Mouse (Mus musculus) intestine, embryonic 14.5 days (tissue): Measurements from ENCODE around the gene Csrp2. TPM values are rescaled to one million over a fixed set of nuclear protein-coding genes. Genes with fewer than 3 reads are reported as not detected.

ENCODE experiments used
- ATAC-seq: fragments of 200-750 bp; cut with Nextera tagmentation; replicated peaks from 2 replicates; pipeline ENCODE4 v1.8.0; 2017; ENCODE audit warnings: low read depth, moderate number of reproducible peaks, moderate TSS enrichment, moderate library complexity; ENCODE audit not compliant: low FRiP score, low TSS enrichment
- DNase-seq: peaks from one replicate; pipeline ENCODE4 v3.0.0-alpha.2; 2018; ENCODE audit warnings: low spot score
- H3K27ac ChIP-seq: fragments of 300-500 bp; sonication (generic); 2 replicates; pipeline ENCODE4 v1.5.1; 2014; ENCODE audit warnings: low read depth, mild to moderate bottlenecking, control low read depth
- H3K27me3 ChIP-seq: fragments of 300-500 bp; sonication (generic); replicated peaks from 2 replicates; pipeline ENCODE4 v1.6.1; 2014; ENCODE audit warnings: low read length, control low read depth; ENCODE audit not compliant: control insufficient read depth, insufficient read depth
- H3K36me3 ChIP-seq: fragments of 300-500 bp; sonication (generic); 2 replicates; pipeline ENCODE4 v1.6.1; 2014; ENCODE audit warnings: low read length, control low read depth; ENCODE audit not compliant: control insufficient read depth, insufficient read depth
- H3K4me1 ChIP-seq: fragments of 300-500 bp; sonication (generic); replicated peaks from 2 replicates; pipeline ENCODE4 v1.6.1; 2014; ENCODE audit warnings: low read length, control low read depth, mixed read lengths; ENCODE audit not compliant: control insufficient read depth, insufficient read depth
- H3K4me2 ChIP-seq: fragments of 300-500 bp; sonication (generic); 2 replicates; pipeline ENCODE4 v1.6.1; 2014; ENCODE audit warnings: low read length
- H3K4me3 ChIP-seq: fragments of 300-500 bp; sonication (generic); 2 replicates; pipeline ENCODE4 v1.5.1; 2014; ENCODE audit warnings: low read depth, low read length, control low read depth, mixed read lengths
- H3K9ac ChIP-seq: fragments of 300-500 bp; sonication (generic); 2 replicates; pipeline ENCODE4 v1.6.1; 2014; ENCODE audit warnings: mild to moderate bottlenecking, low read length
- H3K9me3 ChIP-seq: fragments of 300-500 bp; sonication (generic); 2 replicates; pipeline ENCODE4 v1.6.1; 2016; ENCODE audit warnings: low read length, control low read depth; ENCODE audit not compliant: control insufficient read depth
- WGBS: fragments of 180-500 bp; shearing (Covaris S2); extraction: QIAGEN DNeasy Blood & Tissue Kit; methylation state at CpG from one replicate; pipeline ENCODE4 v1.1.7; 2014; 5-methylcytosine and 5-hydroxymethylcytosine counted together
- polyA plus RNA-seq: library from polyadenylated mRNA; unstranded; fragments of >200 nt; fragmentation: Nextera tagmentation; extraction: Ambion mirVana; gene quantifications from 2 replicates; pipeline ENCODE4 v1.2.1, GENCODE M21; 2014

Gene Csrp2
- polyA plus RNA-seq: 266 and 283 TPM in 2 replicates

DNA sequence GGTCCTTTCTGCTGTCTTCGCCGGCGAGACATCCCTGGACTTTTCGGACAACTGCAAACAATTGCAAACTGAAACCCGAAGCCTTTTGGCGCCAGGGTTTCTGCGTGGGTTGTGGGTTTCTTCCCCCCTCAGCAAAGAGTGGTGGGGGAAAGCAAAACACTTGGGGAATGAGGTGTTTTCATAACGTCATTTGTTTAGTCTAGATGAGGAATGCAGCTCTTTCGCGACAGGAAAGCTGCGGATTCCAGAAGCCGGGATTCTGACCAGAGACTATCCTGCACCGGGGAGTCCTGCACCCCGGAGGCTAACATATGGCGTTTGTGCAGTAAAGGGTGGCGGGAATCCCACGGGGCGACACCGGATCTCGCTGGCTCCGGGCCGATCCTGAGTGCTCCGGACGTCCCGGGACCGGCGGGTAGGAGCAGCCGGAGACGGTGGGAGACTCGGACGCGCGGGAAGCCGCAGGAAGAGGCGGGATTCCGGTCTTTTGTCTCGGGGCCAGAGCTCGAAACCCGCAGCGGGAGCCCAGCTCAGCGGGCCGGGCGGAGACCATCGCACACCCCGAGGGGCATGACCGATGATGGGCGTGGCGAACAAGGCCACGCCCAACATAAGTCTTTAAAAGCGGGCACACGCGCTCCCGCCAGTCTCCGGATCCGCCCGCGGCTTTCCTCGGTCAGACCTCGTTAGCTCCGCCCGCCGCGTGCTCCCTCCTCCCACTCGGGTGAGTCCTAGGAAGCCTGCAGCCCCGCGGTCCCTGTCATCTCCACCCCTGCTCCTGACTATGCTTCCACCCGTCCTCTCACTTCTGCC, at the start of gene Csrp2:
Gene Csrp2 (plus strand): TSS at position 259 of the 813 bp plus-strand sequence.
- peak within 1 kb of the TSS; percentile 82 for H3K4me3 ChIP-seq
- no peaks in the 10 kb centered on the region for H3K9me3 ChIP-seq
- ATAC-seq (peak; percentile 94), DNase-seq (peak; percentile 96)
- peaks cover 18% of the 10 kb centered on the region for H3K4me1 ChIP-seq
- no peaks in the 10 kb centered on the region for H3K27me3 ChIP-seq
- H3K36me3 ChIP-seq: no peaks in the 10 kb centered on the region
- peak within 1 kb of the TSS; percentile 73 for H3K4me2 ChIP-seq
- under 1% methylated on average over 61 of the region's 67 CpGs for WGBS
- H3K27ac ChIP-seq: peak within 1 kb of the TSS; percentile 94
- peak within 1 kb of the TSS; percentile 84 for H3K9ac ChIP-seq

DNA sequence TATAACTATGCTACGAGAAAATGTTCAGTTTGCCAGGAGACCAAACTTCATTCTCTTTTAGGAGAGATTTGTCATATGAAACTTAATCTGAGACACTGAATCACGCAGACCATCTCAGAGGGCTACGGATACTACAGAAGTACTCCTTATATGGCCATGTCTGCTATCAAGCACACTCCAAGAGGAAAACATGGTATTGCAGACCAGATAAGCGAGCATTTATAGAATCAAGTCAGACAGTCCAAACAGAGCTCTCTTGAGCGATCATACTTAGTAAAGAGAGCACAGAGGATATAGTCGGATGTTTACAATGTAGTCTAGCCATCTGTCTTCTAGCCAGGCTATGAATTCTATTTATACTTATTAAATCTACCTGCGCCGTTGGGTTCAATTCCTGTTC, 44.7 kb upstream of the Csrp2 start:
- Histone ChIP-seq H3K27ac (peak overlapping the region; percentile 19; the same call in 1 of the 2 replicates), H3K36me3 (no peaks in the 10 kb centered on the region), H3K27me3 (no peaks in the 10 kb centered on the region), H3K4me3 (no peak overlapping the region), H3K9ac (no peak overlapping the region), H3K9me3 (no peaks in the 10 kb centered on the region), H3K4me2 (no peak overlapping the region), H3K4me1 (peaks cover 15% of the 10 kb centered on the region)
- 46% methylated on average over 8 of the region's 8 CpGs for WGBS
- DNase-seq (no peak), ATAC-seq (no peak)

DNA sequence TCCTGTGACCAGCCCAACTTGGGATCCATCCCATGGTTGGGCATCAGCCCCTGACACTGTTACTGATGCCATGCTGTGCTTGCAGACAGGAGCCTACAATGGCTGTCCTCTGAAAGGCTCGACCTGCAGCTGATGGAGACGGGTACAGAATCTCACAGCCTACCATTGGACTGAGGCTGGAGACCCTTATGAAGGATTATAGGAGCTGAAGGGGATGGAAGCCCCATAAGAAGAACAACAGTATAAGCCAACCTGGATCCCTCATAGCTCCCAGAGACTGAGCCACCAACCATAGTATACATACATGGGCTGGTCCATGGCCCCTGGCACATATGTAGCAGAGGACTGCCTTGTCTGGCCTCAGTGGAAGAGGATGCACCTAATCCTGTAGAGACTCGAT, 42.6 kb upstream of the Csrp2 start:
- Histone ChIP-seq H3K36me3 (no peaks in the 10 kb centered on the region), H3K4me2 (no peak overlapping the region), H3K9me3 (no peaks in the 10 kb centered on the region), H3K27ac (no peak overlapping the region), H3K9ac (no peak overlapping the region), H3K4me3 (no peak overlapping the region), H3K27me3 (no peaks in the 10 kb centered on the region), H3K4me1 (peaks cover 15% of the 10 kb centered on the region)
- 95% methylated on average over 3 of the region's 3 CpGs for WGBS
- ATAC-seq (no peak), DNase-seq (no peak)

DNA sequence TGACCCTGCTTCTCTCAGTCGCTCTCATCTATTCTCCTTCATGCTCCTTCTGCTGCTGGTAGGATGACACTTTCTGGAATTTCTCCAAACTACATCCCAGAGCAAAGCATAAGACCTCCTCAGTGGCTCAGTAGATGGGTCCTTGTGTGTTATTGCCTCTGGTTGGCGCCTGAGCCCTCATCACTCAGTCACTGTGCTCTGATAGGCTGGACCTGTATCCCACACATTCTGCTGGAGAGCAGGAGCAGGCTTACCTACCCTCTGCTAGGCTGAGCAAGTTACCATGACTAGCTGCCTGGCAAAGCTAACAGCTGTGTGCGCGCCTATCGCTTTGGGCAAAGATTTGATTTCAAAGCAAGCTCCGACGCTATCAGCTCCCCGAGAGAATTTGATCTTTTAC, 41.7 kb upstream of the Csrp2 start:
- no peak for ATAC-seq
- 64% methylated on average over 8 of the region's 8 CpGs for WGBS

DNA sequence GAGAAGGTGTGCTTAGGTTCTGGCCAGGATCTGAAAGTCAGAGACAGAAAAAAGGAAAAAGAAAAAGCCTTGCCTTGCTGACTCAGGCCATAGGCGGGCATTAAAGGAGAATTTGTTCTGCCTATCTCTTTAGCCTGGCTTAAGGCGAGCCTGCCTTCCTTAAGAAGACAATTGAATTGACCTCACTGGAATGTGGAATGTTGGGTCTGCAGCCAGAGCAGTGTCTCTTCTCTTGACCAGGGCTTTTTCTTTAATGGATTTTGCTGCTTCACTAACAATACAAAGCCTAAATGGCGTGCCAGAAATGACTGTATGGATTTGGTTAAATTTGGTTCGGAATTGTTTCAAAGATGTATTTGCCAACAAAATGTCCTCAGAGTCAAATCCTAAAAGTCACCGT, 40.9 kb upstream of the Csrp2 start:
- ATAC-seq (no peak), DNase-seq (no peak)
- Histone ChIP-seq H3K4me1 (peaks cover 15% of the 10 kb centered on the region), H3K4me2 (no peak overlapping the region), H3K4me3 (no peak overlapping the region), H3K27ac (no peak overlapping the region; the same call in 1 of the 2 replicates), H3K27me3 (no peaks in the 10 kb centered on the region), H3K9ac (no peak overlapping the region), H3K36me3 (no peaks in the 10 kb centered on the region), H3K9me3 (no peaks in the 10 kb centered on the region)
- 22% methylated on average over 5 of the region's 5 CpGs for WGBS

More for the DNA sequence above, 41.7 kb upstream of the Csrp2 start:
- Histone ChIP-seq H3K9me3 (no peaks in the 10 kb centered on the region), H3K4me2 (no peak overlapping the region), H3K36me3 (no peaks in the 10 kb centered on the region), H3K4me3 (no peak overlapping the region), H3K27me3 (no peaks in the 10 kb centered on the region), H3K27ac (no peak overlapping the region), H3K9ac (no peak overlapping the region), H3K4me1 (peaks cover 15% of the 10 kb centered on the region)
- DNase-seq: no peak

DNA sequence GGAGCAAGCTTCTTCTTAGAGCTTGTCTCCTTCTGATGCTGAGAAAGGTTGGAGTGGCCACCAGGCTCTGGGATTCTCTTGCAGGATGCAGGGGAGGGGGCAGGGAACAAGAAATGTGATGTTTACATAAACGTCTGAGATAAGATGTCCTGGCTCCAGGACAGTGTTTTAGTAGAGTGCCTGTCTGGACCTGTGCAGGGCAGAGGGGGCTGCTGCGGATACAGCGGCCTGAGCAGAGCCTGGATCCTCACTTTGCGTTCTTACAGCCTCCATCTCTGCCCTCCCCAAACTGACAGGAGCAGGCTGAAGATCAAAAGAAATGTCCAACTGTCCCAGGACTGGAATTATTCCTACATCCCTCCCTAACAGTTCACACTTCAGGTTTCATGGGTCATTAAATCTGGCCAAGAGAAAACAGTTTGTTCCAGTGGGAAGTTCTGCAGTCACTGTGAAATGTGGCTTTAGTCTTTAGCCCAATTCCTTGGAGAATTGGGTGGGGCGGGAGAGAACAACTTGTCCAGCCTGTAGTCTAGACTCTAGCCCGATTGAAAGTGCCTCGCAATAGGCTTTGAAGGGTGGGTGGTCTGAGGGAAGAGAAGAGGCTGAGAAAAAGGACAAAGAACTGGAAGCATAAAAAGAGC, 40.0 kb upstream of the Csrp2 start:
- 0 out of 2 replicates have a peak, but pooled peaks have one; percentile 36 for ATAC-seq
- no peak overlapping the region for H3K4me3 ChIP-seq
- H3K36me3 ChIP-seq: no peaks in the 10 kb centered on the region
- H3K27me3 ChIP-seq: no peaks in the 10 kb centered on the region
- H3K9me3 ChIP-seq: no peaks in the 10 kb centered on the region
- no peak overlapping the region for H3K9ac ChIP-seq
- 24% methylated on average over 7 of the region's 7 CpGs for WGBS
- H3K27ac ChIP-seq: no peak overlapping the region
- no peak overlapping the region for H3K4me2 ChIP-seq
- DNase-seq: no peak
- H3K4me1 ChIP-seq: peaks cover 15% of the 10 kb centered on the region

DNA sequence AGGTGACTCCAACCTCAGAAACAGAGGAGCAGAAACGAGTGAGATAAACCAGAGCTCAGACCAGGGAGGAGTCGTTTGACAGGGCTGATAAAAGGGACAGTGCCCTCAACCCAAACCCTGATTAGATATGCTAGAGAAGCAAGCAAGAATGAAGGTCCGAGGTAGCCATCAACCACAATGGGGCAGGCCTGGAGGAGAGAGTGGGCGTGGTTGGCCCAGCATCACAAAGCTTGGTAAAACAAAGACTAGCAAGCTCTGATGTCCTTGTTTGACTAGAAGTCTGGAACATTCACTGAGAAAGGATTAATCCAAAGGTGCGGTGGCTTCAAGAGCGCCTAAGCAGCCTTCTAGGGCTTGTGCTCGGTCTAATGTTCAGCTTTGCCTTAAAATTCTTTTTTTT, 38.2 kb upstream of the Csrp2 start:
- H3K36me3 ChIP-seq: no peaks in the 10 kb centered on the region
- ATAC-seq (no peak), DNase-seq (no peak)
- H3K4me1 ChIP-seq: peaks cover 15% of the 10 kb centered on the region
- H3K27ac ChIP-seq: no peak overlapping the region
- no peaks in the 10 kb centered on the region for H3K9me3 ChIP-seq
- no peak overlapping the region for H3K4me2 ChIP-seq
- no peaks in the 10 kb centered on the region for H3K27me3 ChIP-seq
- H3K4me3 ChIP-seq: no peak overlapping the region
- H3K9ac ChIP-seq: no peak overlapping the region
- 65% methylated on average over 7 of the region's 7 CpGs for WGBS

DNA sequence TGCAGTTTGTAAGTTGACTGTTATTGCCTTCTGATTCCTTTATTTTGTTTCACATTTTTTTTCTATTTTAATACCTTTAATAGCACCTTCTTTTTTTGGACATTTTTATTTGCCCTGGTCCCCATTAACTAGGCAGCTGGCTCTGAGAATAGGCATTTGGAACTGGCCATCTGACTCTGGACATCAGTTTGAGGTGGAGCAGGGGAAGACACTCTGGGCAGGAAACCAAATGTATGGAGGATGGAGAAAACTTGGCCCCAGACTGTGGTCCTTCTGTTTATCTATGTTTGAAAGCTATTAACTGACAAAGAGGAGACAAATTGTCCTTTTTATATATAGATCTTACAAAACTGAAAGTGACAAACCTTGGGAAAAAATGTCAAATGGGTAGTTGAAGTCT, 36.9 kb upstream of the Csrp2 start:
- Histone ChIP-seq H3K9me3 (no peaks in the 10 kb centered on the region), H3K4me2 (no peak overlapping the region), H3K27ac (no peak overlapping the region), H3K36me3 (no peaks in the 10 kb centered on the region), H3K4me1 (peaks cover 15% of the 10 kb centered on the region), H3K4me3 (no peak overlapping the region), H3K27me3 (no peaks in the 10 kb centered on the region), H3K9ac (no peak overlapping the region)
- DNase-seq (no peak), ATAC-seq (no peak)
